Mouse (Mus musculus) megakaryocyte, embryonic 14.5 days (primary cell): ENCODE data around the gene H60b. TPM values are rescaled to one million over a fixed set of nuclear protein-coding genes. Genes with fewer than 3 reads are reported as not detected.
A peak's percentile ranks its signal among the peaks of the same experiment; 100 is the strongest.
"Not testable (repeated sequence)": the region's sequence is repeated elsewhere in the genome, so short reads cannot be mapped to it uniquely, and the experiment has no call there.

Source experiments
- H3K27me3 ChIP-seq: replicated peaks from 2 replicates; pipeline ENCODE3; 2012; ENCODE audit warnings: inconsistent platforms
- H3K36me3 ChIP-seq: replicated peaks from 2 replicates; pipeline ENCODE3; 2012; ENCODE audit warnings: low read length, inconsistent platforms, mixed read lengths
- H3K4me1 ChIP-seq: 2 replicates; pipeline ENCODE4 v1.6.1; 2012; ENCODE audit warnings: inconsistent platforms
- H3K4me3 ChIP-seq: replicated peaks from 2 replicates; pipeline ENCODE3; 2012; ENCODE audit warnings: moderate library complexity, mild to moderate bottlenecking, inconsistent platforms
- H3K9me3 ChIP-seq: 2 replicates; pipeline ENCODE4 v1.6.1; 2012; ENCODE audit warnings: inconsistent platforms
- FLI1 ChIP-seq: IDR thresholded peaks from 2 replicates; pipeline ENCODE4 v1.6.1; 2012; ENCODE audit warnings: low read length, inconsistent platforms, mixed read lengths
- GATA1 ChIP-seq: IDR thresholded peaks from 3 replicates; pipeline ENCODE4 v1.6.1; 2012; ENCODE audit warnings: mixed read lengths, low read length, inconsistent platforms, borderline replicate concordance
- polyA plus RNA-seq: library from polyadenylated mRNA; stranded (reverse); fragments of >175 nt; gene quantifications from 2 replicates; pipeline ENCODE4 v1.2.3, GENCODE M21; 2012; ENCODE audit warnings: low replicate concordance; ENCODE audit not compliant: insufficient read depth

The H60b gene
- polyA plus RNA-seq, 1 experiment, result not detected

DNA sequence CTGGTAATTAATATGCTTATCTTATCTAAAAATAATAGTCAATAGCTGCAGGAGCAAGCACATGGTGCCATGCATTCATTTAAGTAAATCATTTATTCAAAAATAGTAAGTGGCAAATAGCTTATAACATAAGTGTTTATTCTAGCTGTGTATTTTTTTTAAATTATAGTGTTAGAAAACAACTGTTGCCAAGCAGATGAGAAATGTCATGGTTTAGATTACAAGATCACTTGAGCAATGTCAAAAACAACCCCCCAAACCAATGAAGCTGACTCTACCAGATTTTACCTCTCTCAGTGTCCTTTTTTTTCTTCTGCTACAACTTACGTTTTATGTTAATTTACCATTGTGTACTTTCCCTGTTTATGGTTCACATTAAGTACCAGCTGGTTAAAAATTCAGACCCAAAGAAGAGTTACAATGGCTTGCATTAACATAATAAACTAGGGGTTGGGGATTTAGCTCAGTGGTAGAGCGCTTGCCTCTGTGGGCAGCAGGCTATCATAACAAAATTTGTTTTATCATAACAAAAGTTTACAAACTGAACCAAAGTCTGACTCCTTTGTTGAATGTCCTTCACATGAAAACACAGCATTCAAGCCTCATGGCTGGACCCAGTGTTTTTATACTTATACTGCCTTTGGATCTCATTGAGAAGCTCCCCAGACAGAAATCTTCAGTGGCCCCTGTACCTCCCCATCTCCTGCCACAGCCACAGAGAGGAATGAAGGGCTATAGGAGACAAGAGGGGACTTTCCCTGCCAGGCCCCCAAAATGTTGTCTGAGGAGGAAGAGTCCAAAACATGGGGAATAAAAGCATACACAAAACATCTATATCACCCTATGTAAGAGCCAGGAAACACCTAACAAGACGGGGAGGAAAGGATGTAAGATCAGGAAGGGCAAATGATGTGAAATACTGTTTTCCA lies 3.3 kb upstream of the H60b start:
- Histone ChIP-seq H3K4me3 (no peak overlapping the region), H3K36me3 (no peaks in the 10 kb centered on the region), H3K27me3 (peaks cover 58% of the 10 kb centered on the region), H3K9me3 (no peaks in the 10 kb centered on the region), H3K4me1 (peaks cover 11% of the 10 kb centered on the region)
- TF ChIP-seq GATA1 (no peak), FLI1 (no peak)

DNA sequence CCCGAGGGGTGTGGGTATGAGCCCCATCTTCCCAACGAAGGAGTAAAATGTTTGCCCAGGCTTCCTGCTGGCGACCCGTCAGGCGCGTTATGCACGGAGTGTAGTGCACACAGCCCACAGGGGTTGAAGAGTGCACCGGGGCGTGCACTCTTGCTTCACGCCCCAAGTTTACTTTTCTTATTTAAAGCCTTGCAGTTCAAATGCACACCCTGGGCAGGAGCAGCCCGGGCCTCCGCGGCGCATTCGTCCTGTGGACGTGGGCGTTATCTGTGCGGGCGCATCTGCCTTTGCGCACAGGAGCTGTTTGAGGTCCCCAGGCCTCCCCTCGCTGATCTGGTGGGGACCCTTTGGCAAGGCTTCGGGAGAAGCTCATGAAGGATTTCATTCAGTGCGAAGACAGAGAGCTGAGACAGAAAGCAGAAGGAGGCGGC lies 760 bp downstream of the H60b start:
- peaks cover 5% of the 10 kb centered on the region for H3K4me1 ChIP-seq
- no peaks in the 10 kb centered on the region for H3K9me3 ChIP-seq
- H3K27me3 ChIP-seq, result peaks cover 41% of the 10 kb centered on the region
- H3K36me3 ChIP-seq, result no peaks in the 10 kb centered on the region
- H3K4me3 ChIP-seq, result peak overlapping the region; percentile 70
- TF ChIP-seq GATA1 (no peak), FLI1 (no peak)

DNA sequence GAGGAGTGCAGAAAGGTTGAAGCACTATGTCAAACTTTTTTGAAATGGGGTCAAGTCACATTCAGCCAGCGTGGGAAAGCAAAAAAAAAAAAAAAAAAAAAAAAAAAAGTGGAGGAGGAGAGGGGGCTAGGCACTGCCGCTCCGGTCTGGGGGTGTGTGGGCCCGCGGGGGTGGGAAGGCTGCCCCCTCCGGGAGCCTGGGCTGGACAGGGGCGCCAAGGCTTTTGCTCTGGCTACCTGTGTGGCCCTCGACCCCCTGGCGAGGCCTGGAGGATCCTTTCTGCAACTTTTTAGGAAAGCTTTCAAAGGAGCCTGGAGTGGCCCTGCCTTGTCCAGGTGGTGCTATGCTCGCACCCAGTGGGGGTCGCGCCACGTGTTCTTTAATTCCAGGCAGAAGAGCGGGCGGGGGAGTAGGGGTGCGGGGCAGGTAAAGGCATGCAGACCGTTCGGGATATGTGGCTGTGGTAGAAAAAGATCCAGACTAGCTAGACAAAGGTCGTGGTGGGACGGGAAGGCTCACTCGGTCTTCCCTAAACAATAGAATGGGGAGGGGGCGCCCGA lies 1.3 kb downstream of the H60b start:
- H3K9me3 ChIP-seq, result no peaks in the 10 kb centered on the region
- H3K4me1 ChIP-seq, result peaks cover 5% of the 10 kb centered on the region
- H3K4me3 ChIP-seq, result no peak overlapping the region
- no peak for TF ChIP-seq GATA1
- TF ChIP-seq FLI1, result no peak
- H3K36me3 ChIP-seq, result no peaks in the 10 kb centered on the region
- peaks cover 41% of the 10 kb centered on the region for H3K27me3 ChIP-seq

DNA sequence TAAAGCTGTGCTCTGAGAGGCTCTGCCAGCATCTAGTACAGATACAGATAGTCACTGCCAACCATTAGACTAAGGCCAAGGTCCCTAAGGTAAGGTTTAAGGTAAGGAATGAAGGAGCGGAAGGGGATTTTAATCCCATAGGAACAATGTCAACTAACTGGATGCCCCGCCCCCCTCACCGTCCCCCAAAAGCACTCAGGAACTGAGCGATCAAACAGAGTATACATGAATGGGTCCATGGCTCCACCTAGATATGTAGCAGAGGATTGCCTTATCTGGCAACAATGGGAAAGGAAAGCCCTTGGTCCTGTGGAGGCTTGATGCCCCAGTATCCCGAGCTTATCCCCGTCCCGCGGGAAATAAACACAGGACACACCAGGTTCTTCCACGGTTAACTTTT lies 4.9 kb downstream of the H60b start:
- H3K9me3 ChIP-seq, H3K36me3 ChIP-seq, H3K4me3 ChIP-seq, H3K4me1 ChIP-seq: not testable (repeated sequence)
- H3K27me3 ChIP-seq, result peaks cover 17% of the 10 kb centered on the region

DNA sequence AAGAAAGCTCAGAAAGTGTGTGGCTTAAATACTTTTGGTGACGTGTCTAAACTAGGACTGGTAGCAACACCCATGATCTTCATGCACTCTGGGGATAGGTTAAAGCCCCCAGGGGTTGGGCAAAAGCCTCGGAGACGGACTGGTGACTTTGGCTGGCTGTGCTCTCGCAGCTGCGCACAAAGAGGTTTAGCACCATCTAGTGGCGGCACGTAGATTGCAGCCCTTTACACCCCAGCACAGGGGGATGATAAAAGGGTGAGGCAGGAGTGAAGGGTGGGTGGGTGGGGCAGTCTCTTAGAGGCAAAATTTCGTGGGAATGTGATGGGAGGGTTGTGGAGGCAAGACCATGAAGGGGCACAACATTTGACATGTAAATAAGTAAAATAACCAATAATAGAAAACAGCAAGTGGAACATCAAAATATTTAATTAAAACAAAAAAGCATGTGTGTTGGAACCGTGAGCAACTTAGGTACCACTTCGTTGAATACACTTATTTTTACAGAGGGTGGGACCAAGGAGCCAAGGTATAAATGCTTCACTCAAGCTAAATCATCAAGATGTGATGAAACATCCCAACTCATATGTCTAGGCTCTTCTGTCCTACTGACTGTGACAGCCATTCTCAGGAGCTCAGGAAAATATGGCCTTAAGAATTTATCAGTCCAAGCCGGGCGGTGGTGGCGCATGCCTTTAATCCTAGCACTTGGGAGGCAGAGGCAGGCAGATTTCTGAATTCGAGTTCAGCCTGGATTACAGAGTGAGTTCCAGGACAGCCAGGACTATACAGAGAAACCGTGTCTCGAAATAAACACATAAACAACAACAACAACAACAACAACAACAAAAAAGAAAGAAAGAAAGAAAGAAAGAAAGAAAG lies 5.6 kb downstream of the H60b start:
- H3K4me1 ChIP-seq, H3K9me3 ChIP-seq, H3K4me3 ChIP-seq, H3K36me3 ChIP-seq: not testable (repeated sequence)
- peaks cover 14% of the 10 kb centered on the region for H3K27me3 ChIP-seq

DNA sequence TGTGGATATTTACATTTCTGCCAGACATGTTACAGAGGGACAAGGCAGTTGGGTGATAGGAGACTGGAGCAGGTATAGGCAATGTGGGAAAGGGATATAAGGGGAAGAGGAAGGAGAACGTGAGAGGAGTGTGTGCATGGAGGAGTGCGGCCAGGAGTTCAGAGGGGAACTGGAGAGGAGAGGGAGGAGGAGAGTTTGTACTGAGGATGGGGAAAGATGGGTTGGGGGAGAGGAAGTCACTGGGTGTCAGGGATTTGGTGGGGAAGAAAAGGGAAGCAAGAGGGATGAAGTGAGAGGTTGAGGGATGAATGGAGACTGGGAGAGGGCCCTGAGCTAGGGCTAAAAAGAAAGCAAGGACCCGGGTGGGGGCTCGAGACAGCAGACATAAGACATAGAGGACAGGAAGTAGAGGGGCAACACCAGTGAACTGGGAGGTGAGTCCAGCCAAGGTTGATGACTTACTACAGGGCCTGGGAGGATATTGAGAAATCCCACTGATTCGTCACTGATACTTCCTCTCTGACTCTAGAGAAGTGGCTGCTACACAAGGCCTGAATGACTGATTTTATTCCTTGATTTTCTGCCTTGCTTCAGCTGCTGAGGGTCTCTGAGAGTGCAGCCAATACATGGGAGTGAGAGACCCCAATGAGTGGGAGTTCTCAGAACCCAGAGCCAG lies 7.1 kb downstream of the H60b start:
- not testable (repeated sequence) for H3K9me3 ChIP-seq, H3K27me3 ChIP-seq, H3K4me1 ChIP-seq

DNA sequence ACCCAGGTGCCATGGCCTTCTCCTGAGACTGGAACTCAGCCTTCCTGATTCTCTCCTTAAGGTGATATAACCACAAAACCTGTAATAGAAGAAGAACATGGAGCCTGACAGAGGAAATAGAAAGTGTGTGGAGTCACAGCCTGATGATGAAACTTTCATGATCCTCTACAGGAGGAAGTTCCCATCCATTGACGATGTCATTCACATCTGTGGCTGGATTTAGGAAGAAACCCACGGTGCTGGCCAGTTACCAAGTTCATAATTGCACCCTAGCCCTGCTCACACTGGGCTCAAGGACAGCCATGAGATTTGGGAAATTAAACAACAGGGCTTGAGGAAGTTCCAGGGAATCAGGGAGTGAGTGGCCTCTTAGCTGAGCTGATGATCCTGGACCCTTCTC lies 7.6 kb downstream of the H60b start:
- not testable (repeated sequence) for H3K27me3 ChIP-seq, H3K4me3 ChIP-seq, H3K4me1 ChIP-seq, H3K9me3 ChIP-seq, H3K36me3 ChIP-seq

More for the DNA sequence above, 7.1 kb downstream of the H60b start:
- not testable (repeated sequence) for H3K36me3 ChIP-seq, H3K4me3 ChIP-seq

DNA sequence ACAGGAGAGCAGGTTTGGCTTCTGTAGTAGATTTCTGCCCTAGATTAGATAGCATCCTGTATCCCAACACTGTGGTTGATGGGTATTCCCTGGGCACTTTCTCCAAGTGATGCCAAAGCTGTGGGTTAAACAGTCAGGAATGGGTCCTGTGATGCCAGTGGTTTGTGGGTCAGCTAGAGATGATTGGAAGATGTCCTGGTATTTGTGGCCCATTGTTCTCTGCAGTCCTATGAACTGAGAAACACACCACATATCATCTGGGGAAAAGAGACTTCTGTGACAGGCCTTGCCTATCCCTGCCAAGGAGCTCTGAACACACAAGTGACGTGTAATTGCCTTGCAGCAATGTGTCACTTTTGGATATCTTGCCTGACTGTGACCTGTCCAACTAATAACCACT lies 8.7 kb downstream of the H60b start:
- H3K4me1 ChIP-seq, H3K27me3 ChIP-seq, H3K36me3 ChIP-seq, H3K9me3 ChIP-seq, H3K4me3 ChIP-seq: not testable (repeated sequence)

DNA sequence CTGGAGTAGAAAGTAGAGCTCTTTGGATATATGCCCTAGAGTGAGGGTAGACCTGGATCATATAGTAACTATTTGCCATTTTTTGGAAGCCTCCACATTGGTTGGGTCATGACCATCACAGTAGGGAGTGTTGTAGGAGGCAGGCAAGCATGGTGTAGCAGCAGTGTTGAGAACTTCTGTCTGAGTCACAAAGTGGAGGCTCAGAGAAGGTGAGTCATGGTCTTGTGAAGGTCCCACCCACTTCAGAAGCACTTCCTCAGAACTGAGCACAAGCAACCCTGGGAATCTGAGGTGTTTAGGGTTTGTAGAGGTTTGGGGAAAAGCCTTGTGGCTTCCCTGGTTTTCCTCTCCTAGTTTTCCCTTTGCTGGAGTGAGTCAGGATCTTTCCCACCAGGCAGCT lies 10.7 kb downstream of the H60b start:
- H3K9me3 ChIP-seq, H3K36me3 ChIP-seq, H3K4me1 ChIP-seq, H3K27me3 ChIP-seq, H3K4me3 ChIP-seq: not testable (repeated sequence)

DNA sequence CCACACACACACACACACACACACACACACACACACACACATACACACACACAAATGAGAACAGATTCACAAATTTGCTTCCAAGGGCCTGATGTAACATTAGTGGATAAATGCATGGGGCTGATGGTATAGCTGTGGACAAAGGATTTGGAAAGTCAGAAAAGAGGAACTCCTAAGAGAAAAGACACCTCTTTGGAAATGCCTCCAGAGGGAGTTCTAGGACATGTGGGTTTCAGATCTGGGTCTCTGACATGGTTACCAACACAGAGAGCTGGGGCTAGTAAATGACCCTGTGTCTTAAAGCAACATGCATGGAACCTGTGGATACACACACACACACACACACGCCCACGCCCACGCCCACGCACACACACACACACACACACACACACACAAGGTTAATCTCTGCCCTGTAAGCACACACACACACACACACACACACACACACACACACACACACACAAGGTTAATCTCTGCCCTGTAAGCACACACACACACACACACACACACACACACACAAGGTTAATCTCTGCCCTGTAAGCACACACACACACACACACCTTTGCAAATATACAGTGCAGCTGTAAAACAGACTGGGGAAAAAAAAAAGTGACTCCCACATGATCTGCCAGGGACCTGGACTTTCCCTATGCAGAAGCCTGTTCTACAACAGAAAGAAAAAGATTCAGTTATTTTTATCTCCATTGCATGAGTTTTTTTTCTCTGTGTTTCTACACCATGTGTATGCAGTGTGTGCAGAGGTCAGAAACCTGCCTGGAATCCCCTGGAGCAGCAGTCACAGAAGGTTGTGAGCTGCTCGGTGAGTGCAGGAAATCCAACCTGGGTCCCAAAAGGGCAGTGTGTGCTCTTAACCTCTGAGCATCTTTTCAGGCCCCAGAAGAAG lies 14.3 kb downstream of the H60b start:
- not testable (repeated sequence) for H3K27me3 ChIP-seq, H3K9me3 ChIP-seq, H3K36me3 ChIP-seq, H3K4me1 ChIP-seq, H3K4me3 ChIP-seq

DNA sequence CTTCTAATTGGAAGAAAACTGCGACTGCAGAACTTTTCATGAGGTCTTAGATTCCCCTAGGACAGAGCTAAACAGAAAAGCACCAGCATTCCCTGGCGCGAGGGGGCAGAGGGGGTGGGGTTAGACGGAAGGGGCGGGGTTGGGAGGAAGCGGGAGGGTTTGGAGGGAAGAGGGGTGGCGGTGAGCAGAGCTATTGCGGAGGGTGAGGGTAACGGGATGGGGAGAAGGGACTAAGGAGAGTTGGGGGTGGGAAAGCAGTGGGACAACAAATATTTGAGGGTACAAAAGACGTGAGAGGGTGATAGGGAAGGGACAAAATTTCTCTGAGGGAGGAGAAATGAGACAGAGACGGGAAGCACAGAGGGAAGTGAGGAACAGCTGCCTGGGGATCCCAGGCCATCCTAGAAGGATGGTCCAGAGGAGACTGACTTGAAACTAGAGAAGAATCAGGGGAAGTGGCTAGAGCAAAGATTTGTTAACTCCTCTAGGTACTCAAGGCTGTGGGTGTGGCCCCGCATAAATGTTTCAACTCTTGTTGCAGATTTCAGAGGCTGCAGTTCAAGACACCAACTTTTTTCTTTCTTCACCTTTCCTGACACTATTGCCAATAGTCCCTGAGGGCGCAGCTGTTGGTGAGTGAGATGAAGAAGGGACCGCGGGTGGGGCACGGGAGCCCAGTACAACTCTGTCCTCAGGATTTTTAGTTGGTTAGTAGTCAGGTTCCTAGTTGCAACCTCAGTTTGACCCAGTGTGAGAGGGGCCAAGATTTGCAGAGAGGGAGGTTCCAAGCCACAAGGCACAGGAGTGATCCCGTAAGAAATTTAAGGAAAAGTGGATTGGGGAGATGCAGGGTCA lies 15.2 kb downstream of the H60b start:
- not testable (repeated sequence) for H3K4me3 ChIP-seq, H3K4me1 ChIP-seq, H3K9me3 ChIP-seq, H3K36me3 ChIP-seq, H3K27me3 ChIP-seq

DNA sequence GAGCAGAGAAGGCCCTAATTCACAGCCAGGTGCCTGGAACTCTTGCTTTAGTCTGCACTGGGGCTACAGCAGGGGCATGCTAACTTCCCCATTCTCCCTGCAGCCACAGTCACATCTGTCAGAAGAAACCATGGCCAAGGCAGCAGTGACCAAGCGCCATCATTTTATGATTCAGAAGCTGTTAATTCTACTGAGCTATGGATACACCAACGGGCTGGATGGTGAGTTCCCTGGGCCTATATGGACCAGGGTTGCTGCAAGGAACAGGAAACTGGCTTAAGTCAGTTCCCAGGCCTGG lies 15.8 kb downstream of the H60b start:
- H3K9me3 ChIP-seq, H3K4me3 ChIP-seq, H3K36me3 ChIP-seq, H3K27me3 ChIP-seq, H3K4me1 ChIP-seq: not testable (repeated sequence)

DNA sequence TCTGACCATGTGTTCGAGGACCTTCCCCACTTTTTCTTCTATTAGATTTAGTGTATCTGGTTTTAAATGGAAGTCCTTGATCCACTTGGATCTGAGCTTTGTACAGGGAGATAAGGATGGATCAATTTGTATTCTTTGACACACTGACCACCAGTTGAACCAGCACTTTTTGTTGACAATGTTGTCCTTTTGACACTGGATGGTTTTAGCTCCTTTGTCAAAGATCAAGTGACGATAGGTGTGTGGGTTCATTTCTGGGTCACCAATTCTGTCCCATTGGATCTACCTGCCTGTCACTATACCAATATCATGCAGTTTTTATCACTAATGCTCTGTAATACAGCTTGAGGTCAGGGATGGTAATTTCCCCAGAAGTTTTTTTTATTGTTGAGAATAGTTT lies 18.1 kb downstream of the H60b start:
- not testable (repeated sequence) for H3K9me3 ChIP-seq, H3K4me3 ChIP-seq, H3K36me3 ChIP-seq, H3K4me1 ChIP-seq, H3K27me3 ChIP-seq
